11 mouse cellular contexts compared by ENCODE assay signal in the genomic region with DNA sequence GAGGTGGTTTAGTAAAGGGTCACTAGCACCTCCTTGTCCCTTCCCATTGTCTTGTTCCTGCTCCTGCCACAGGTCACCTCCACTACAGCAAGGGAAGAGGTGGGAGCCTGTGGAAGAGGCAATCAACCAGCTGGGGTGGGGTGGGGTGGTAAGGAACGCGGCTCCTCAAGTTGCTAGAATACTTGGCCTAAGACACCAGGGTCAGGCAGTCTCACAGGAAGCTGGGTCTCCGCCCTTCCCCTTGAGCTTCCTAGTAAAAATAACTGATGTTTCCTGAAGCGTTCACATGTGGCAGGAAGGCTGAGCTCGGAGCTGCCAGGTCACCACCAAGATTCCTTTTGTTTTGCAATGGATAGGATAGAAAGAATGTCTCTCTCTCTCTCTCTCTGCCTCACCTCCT. TPM values are rescaled to one million over a fixed set of nuclear protein-coding genes. Genes with fewer than 3 reads are reported as not detected.
DNase-seq lines count a peak whose midpoint lies in the region; TF ChIP-seq lines count a peak whose summit lies in the region.
"Had no signal": no experiment of that assay in that cellular context is flagged by ENCODE, and none has a peak within 500 bp of the region (broad histone marks: within the 10 kb centered on the region; RNA-seq: fewer than 3 reads in every experiment).

No protein-coding gene starts in this region.

- no peaks in the 10 kb centered on the region for H3K36me3 ChIP-seq in kidney, adult 2 months (ENCODE audit: control insufficient read depth, insufficient read depth, low read length)
- H3K36me3 ChIP-seq: embryonic facial prominence, embryonic 15.5 days; liver, embryonic 13.5 days; neural tube, embryonic 12.5 days had no signal

- H3K4me1 ChIP-seq in kidney, adult 2 months (ENCODE audit: control insufficient read depth, insufficient read depth, low read length), result peaks cover 6% of the 10 kb centered on the region; the same call in 1 of the 2 replicates
- H3K4me1 ChIP-seq: embryonic facial prominence, embryonic 15.5 days; neural tube, embryonic 12.5 days had no signal

- TF ChIP-seq CTCF in kidney, adult 2 months (conservative IDR thresholded peaks at IDR 0.05; ENCODE audit: insufficient read depth, insufficient read length, low read depth, low read length), result no peak

- WGBS in kidney, adult 2 months, result 4% methylated on average over 5 of the region's 5 CpGs

- H3K4me3 ChIP-seq in kidney, adult 2 months (ENCODE audit: insufficient read depth, low read depth, low read length), result no peak overlapping the region
- H3K4me3 ChIP-seq: embryonic facial prominence, embryonic 15.5 days; liver, embryonic 13.5 days; neural tube, embryonic 12.5 days had no signal

- no peak for TF ChIP-seq POLR2A in kidney, adult 2 months (IDR thresholded peaks at IDR 0.05; ENCODE audit: low read depth, low read length)

- H3K27me3 ChIP-seq in kidney, adult 2 months (replicated peaks; ENCODE audit: control insufficient read depth, insufficient read depth, low read length), result no peaks in the 10 kb centered on the region
- H3K27me3 ChIP-seq: liver, embryonic 13.5 days; neural tube, embryonic 12.5 days had no signal

- peak overlapping the region; percentile 72; the same call in 1 of the 2 replicates for H3K27ac ChIP-seq in kidney, adult 2 months (ENCODE audit: insufficient read depth, low read depth, low read length)
- H3K27ac ChIP-seq: embryonic facial prominence, embryonic 15.5 days; liver, embryonic 13.5 days; neural tube, embryonic 12.5 days had no signal

- peak; percentile 52 to 72 for DNase-seq in adrenal gland, adult (ENCODE audit: inconsistent age in 2 of 2, low spot score in 1 of 2)
- DNase-seq in adrenal gland, postnatal 25 days, result no peak
- peak; percentile 99 for DNase-seq in heart, adult 11 months
- peak; percentile 89 for DNase-seq in kidney, adult 2 months
- peak; percentile 83 for DNase-seq in lung, postnatal 25 days (ENCODE audit: low spot score)
- no peak for DNase-seq in ovary, adult 18-20 months (ENCODE audit: low spot score)
- DNase-seq in right cerebral cortex, adult 18-20 months, result no peak
- DNase-seq in right cerebral cortex, postnatal 14 days, result no peak
- DNase-seq: liver, embryonic 13.5 days had no signal

RNA-seq across cellular contexts. Expression of gene N4bp1, which starts 16.9 kb away (rescaled TPM):
- total RNA-seq in adrenal gland, postnatal 25 days (2021), result 38.3 and 41.2 TPM in 2 replicates
- polyA plus RNA-seq in kidney, adult 2 months (2012; rRNA removed), result 11.3 and 13.2 TPM in 2 replicates

Comparison
In these comparisons a context has a peak if more than half of its experiments do, and no peak if none do; other contexts are left out.
1. DNase-seq: peak in adrenal gland, adult (2 of 2), heart, adult 11 months (single experiment), kidney, adult 2 months (single experiment) and lung, postnatal 25 days (single experiment); none in adrenal gland, postnatal 25 days (single experiment), ovary, adult 18-20 months (single experiment), right cerebral cortex, adult 18-20 months (single experiment) and right cerebral cortex, postnatal 14 days (single experiment).